Mouse (Mus musculus) limb, embryonic 11.5 days (tissue): Measurements from ENCODE around the gene Vwa7. TPM values are rescaled to one million over a fixed set of nuclear protein-coding genes. Genes with fewer than 3 reads are reported as not detected.

ENCODE experiments used
- ATAC-seq: fragments of 200-750 bp; cut with Nextera tagmentation; 2 replicates; pipeline ENCODE4 v1.8.0; 2017; ENCODE audit warnings: low read depth; ENCODE audit not compliant: insufficient number of reproducible peaks, low FRiP score, low TSS enrichment
- DNase-seq: peaks from one replicate; pipeline ENCODE4 v3.0.0-alpha.2; 2015; ENCODE audit warnings: low spot score
- H3K27ac ChIP-seq: fragments of 300-500 bp; sonication (generic); replicated peaks from 2 replicates; pipeline ENCODE4 v1.5.1; 2014; ENCODE audit warnings: low read depth, mild to moderate bottlenecking, low read length
- H3K27me3 ChIP-seq: fragments of 300-500 bp; sonication (generic); 2 replicates; pipeline ENCODE4 v1.6.1; 2014; ENCODE audit warnings: mild to moderate bottlenecking, low read length, mixed read lengths; ENCODE audit not compliant: control insufficient read depth, insufficient read depth
- H3K36me3 ChIP-seq: fragments of 300-500 bp; sonication (generic); 2 replicates; pipeline ENCODE4 v1.6.1; 2014; ENCODE audit warnings: mild to moderate bottlenecking, low read length, moderate library complexity, mixed read lengths; ENCODE audit not compliant: control insufficient read depth, insufficient read depth
- H3K4me1 ChIP-seq: fragments of 300-500 bp; sonication (generic); 2 replicates; pipeline ENCODE4 v1.6.1; 2014; ENCODE audit warnings: low read length, mixed read lengths; ENCODE audit not compliant: control insufficient read depth, insufficient read depth
- H3K4me2 ChIP-seq: fragments of 300-500 bp; sonication (generic); 2 replicates; pipeline ENCODE4 v1.6.1; 2014; ENCODE audit warnings: low read depth, mild to moderate bottlenecking, moderate library complexity; ENCODE audit not compliant: severe bottlenecking
- H3K4me3 ChIP-seq: fragments of 300-500 bp; sonication (generic); 2 replicates; pipeline ENCODE4 v1.5.1; 2014; ENCODE audit warnings: low read depth, low read length
- H3K9ac ChIP-seq: fragments of 300-500 bp; sonication (generic); 2 replicates; pipeline ENCODE4 v1.6.1; 2014; ENCODE audit warnings: mild to moderate bottlenecking, low read length
- H3K9me3 ChIP-seq: fragments of 300-500 bp; sonication (generic); 2 replicates; pipeline ENCODE4 v1.6.1; 2016; ENCODE audit warnings: low read length; ENCODE audit not compliant: control insufficient read depth
- whole genome bisulfite sequencing: fragments of 180-500 bp; shearing (Covaris S2); extraction: QIAGEN DNeasy Blood & Tissue Kit; methylation state at CpG from one replicate; pipeline ENCODE4 v1.1.7; 2014; 5-methylcytosine and 5-hydroxymethylcytosine counted together
- polyA plus RNA-seq: library from polyadenylated mRNA; unstranded; fragments of >200 nt; fragmentation: Nextera tagmentation; extraction: Ambion mirVana; gene quantifications from 2 replicates; pipeline ENCODE4 v1.2.1, GENCODE M21; 2014

The Vwa7 gene
- polyA plus RNA-seq, 1 experiment from 2014 or later: 0.07 TPM

DNA sequence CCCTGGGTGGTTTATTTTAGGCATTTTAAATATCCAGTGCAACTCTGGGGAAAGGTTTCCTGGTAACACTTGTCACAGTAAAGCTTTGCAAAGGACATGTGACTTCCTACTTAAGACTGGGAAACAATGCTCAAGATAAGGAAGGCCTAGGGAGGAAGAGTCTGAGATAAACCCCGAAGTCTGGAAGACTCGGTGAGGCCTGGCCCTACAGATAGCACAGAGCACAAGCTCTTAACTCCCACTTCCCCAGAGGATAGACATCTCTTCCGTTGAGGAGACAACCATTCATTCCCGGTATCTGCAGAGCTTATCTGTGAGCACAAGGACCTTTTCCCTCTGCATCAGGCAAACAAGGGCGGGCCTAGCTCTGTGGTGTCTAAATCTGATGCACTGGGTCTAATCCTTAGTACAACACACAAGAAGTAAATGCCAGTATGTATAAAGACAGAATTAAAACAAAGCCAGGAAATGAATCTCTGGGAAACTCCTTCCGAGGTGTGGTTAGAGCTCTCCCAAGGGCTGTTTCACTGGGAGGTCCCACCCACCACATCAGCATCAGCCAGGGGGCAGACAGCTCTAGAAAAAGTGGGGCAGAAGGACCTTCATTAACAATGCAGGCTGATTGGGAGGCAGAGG, 5.6 kb downstream of the Vwa7 start:
- Histone ChIP-seq H3K27ac (no peak overlapping the region), H3K4me2 (peak overlapping the region; percentile 22; the same call in 1 of the 2 replicates), H3K36me3 (no peaks in the 10 kb centered on the region), H3K9ac (no peak overlapping the region), H3K4me1 (0 out of 2 replicates have a peak, but pooled peaks cover 2% of the 10 kb centered on the region), H3K27me3 (no peaks in the 10 kb centered on the region), H3K9me3 (no peaks in the 10 kb centered on the region), H3K4me3 (no peak overlapping the region)
- DNase-seq: no peak
- no peak for ATAC-seq
- 70% methylated on average over 6 of the region's 6 CpGs for WGBS

DNA sequence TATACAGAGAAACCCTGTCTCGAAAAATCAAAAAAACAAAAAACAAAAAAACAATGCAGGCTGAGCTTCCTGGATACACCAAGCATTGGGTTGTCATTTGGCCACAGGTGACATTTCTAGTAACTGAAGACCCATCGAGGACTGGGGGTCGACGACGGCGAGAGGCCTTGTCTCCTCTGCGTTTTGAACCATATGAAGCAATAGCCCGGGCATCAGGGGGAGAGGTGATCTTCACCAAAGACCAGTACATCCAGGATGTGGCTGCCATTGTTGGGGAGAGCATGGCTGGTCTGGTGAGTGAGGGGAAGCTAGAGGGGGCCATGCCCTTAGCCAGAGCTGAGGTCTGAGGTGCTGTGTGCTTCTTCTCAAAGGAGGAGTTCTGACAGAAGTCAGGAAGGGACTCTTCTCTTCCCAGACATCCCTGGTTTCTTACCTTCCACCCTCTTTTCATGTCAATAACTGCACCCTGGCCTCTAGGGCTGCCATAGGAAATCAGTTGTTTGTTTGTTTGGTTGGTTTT, 6.2 kb downstream of the Vwa7 start:
- Histone ChIP-seq H3K4me2 (no peak overlapping the region), H3K27ac (no peak overlapping the region), H3K4me3 (no peak overlapping the region), H3K27me3 (no peaks in the 10 kb centered on the region), H3K36me3 (no peaks in the 10 kb centered on the region), H3K9me3 (no peaks in the 10 kb centered on the region), H3K9ac (no peak overlapping the region), H3K4me1 (peaks cover 6% of the 10 kb centered on the region)
- ATAC-seq (no peak), DNase-seq (no peak)
- 96% methylated on average over 8 of the region's 8 CpGs for WGBS

DNA sequence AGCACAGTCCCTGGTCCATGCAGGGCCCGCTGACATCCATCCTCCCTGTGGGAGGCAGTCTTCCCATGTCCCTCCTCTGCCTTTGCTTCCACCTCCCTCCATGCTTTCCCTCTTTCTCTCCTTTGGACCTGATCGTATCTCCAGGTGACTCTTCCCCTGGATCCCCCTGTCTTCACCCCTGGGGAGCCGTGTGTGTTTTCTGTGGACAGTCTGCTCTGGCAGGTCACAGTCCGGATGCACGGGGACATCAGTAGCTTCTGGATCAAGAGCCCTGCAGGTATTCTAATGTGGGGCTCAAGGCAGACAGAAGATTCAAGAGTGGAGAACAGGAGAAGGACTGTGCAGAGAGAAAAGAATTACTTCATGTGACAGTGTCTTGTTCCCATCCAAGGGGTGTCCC, 6.8 kb downstream of the Vwa7 start:
- peaks cover 6% of the 10 kb centered on the region for H3K4me1 ChIP-seq

DNA sequence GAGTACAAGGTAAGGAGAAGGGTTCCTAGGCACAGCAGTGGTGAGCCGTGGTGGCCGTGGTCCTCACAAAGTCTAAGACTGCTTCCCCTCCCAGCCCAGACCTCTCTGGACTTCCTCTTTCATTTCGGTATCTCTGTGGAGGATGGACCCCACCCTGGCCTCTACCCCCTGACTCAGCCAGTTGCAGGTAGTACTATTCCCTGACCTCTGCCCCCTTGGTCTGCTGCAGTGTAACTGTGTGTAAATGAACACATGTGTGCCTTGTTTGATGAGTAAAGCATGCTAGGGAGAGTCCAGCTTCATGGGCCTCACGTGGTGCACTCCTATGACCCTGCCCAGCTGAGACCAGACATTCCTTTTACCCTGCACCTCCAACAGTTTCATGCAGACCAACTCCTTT, 7.4 kb downstream of the Vwa7 start:
- Histone ChIP-seq H3K9me3 (no peaks in the 10 kb centered on the region), H3K27ac (no peak overlapping the region), H3K36me3 (no peaks in the 10 kb centered on the region), H3K27me3 (no peaks in the 10 kb centered on the region), H3K4me1 (peaks cover 6% of the 10 kb centered on the region), H3K4me3 (no peak overlapping the region), H3K9ac (no peak overlapping the region), H3K4me2 (no peak overlapping the region)
- ATAC-seq: no peak
- DNase-seq: no peak
- WGBS: 70% methylated on average over 4 of the region's 4 CpGs

More for the DNA sequence above, 6.8 kb downstream of the Vwa7 start:
- H3K4me2 ChIP-seq: no peak overlapping the region
- WGBS: 81% methylated on average over 5 of the region's 5 CpGs
- no peaks in the 10 kb centered on the region for H3K9me3 ChIP-seq
- ATAC-seq (no peak), DNase-seq (no peak)
- no peaks in the 10 kb centered on the region for H3K36me3 ChIP-seq
- no peak overlapping the region for H3K4me3 ChIP-seq
- H3K27ac ChIP-seq: no peak overlapping the region
- no peaks in the 10 kb centered on the region for H3K27me3 ChIP-seq
- H3K9ac ChIP-seq: no peak overlapping the region

DNA sequence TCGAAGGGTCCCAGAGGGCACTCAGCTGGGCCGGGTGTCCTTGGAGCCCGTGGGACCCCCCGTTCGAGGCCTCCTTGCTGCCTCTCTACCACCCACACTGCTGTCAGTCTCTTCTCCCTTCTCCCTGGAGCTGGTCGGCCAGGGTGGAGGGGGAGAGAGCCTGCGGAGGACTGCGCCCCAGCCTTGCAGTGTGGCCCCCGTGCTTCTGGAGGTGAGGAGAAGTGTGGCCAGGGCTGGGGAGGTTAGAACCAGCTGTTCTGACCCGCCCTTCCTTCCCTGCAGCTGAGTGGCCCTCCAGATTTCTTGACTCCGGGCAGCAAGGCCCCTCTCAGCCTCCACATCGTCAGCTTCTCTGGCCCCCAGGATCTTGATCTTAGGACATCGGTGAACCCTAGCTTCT, 7.9 kb downstream of the Vwa7 start:
- H3K4me3 ChIP-seq: no peak overlapping the region
- H3K4me2 ChIP-seq: no peak overlapping the region
- 67% methylated on average over 13 of the region's 13 CpGs for WGBS
- no peaks in the 10 kb centered on the region for H3K27me3 ChIP-seq
- ATAC-seq (no peak), DNase-seq (no peak)
- H3K27ac ChIP-seq: no peak overlapping the region
- no peaks in the 10 kb centered on the region for H3K9me3 ChIP-seq
- H3K36me3 ChIP-seq: no peaks in the 10 kb centered on the region
- H3K4me1 ChIP-seq: peaks cover 6% of the 10 kb centered on the region
- H3K9ac ChIP-seq: no peak overlapping the region

DNA sequence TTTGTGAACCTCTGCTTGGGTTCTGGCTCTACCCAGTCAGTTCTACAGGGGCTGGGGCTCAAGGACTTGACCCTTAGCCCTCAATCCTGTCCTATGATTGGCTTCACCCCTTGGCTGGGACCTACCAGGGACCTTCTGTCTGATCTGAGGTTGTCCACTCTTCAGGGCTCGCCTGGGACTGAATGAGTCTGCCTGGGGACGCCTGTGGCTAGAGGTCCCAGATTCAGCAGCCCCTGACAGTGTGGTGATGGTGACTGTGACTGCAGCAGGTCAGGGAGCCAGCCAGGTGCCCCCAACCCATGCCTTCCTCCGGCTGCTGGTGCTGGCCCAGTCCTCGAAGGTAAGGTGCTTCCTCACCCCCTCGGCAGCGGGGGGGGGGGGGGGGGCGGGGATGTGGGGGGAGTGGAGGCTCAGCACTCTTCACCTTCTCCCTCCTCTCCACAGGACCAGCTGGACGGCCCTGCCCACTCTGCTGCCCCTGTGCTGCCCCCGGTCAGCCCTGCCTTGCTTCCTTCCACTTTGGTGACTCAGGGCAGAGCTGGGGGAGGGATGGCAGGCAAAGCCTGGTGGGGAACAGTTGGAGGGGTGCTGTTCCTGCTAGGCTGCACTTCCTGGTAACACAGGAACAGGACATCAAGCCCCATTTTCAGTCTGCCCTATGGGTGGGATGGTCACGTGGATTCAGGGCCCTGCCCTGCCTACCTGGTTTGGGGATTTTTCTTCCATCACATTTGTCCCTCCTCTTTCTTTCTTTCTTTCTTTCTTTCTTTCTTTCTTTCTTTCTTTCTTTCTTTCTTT, 8.5 kb downstream of the Vwa7 start:
- Histone ChIP-seq H3K9me3 (no peaks in the 10 kb centered on the region), H3K4me1 (peaks cover 10% of the 10 kb centered on the region), H3K9ac (no peak overlapping the region), H3K27ac (no peak overlapping the region), H3K27me3 (no peaks in the 10 kb centered on the region), H3K4me3 (no peak overlapping the region), H3K36me3 (no peaks in the 10 kb centered on the region), H3K4me2 (no peak overlapping the region)
- WGBS: 68% methylated on average over 6 of the region's 10 CpGs
- DNase-seq: no peak
- ATAC-seq: no peak

DNA sequence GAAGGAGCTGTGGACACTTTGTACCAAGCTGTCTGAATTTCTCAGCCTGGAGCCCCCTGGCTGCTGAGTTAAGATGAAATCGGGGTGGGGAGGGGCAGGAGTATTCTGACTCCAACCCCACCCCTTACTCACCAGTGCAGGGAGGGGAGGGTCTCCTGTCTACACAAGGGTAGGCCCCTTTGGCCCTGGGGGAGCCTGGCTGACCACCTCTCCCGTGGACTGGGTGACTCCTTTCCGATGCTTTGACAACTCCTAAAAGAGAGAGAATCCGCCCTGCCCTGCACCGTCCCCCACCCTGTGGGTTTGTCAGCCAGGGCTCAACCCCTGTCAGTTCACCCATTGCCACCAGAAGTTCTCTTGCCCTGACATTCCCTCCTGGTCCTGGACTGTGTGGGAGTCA, 9.8 kb downstream of the Vwa7 start:
- no peak overlapping the region; the same call in 1 of the 2 replicates for H3K9ac ChIP-seq
- H3K27ac ChIP-seq: no peak overlapping the region

DNA sequence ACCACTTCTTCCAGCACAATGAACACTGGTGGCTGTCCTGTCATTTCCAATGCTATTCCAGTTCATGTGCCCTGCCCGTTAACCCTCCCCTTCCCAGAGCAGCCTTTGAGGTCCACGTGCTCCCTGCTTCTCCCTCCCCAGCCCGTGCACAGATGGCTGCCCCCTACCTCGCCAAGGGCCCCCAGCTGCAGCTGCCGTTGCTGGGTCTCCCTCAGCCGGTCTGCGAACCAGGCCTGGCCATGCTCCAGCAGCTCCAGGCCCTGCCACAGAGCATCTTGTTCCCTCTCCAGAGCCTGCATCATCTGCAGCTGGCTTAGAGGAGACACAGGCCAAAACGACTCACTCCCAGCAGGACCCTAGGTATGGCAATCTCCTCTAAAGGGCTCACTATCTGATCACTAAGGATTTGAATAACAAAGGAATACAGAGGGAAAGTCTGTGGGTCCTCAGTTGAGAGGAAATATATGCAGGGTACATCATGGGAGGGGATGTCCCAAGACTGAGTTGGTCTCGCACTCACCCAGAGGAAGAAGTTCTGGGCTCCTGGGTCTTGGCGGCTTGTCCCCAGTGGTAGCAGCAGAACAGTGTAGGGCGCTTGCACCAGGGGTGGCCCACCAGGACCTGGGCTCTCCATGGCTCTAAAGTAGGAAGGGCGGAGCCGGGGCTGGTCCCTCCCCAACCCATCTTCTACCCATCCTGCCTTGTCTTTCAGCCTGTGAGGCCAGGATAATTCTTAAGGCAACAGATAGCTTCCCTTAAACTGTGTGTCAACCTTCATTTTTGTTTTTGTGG, 11.1 kb downstream of the Vwa7 start, which contains the start of gene Sapcd1:
Gene Sapcd1, minus strand, starts transcription at position 740 of the 792 bp plus-strand sequence.
- peaks cover 8% of the 10 kb centered on the region for H3K4me1 ChIP-seq
- no peaks in the 10 kb centered on the region for H3K36me3 ChIP-seq
- no peak within 1 kb of the TSS for H3K4me2 ChIP-seq
- H3K27ac ChIP-seq: no peak within 1 kb of the TSS
- ATAC-seq (peak; percentile 42; the same call in 1 of the 2 replicates), DNase-seq (peak; percentile 43)
- H3K27me3 ChIP-seq: no peaks in the 10 kb centered on the region
- no peaks in the 10 kb centered on the region for H3K9me3 ChIP-seq
- peak within 1 kb of the TSS; percentile 45; the same call in 1 of the 2 replicates for H3K9ac ChIP-seq
- 37% methylated on average over 13 of the region's 13 CpGs for WGBS
- no peak within 1 kb of the TSS for H3K4me3 ChIP-seq

More for the DNA sequence above, 9.8 kb downstream of the Vwa7 start:
- ATAC-seq (no peak), DNase-seq (no peak)
- Histone ChIP-seq H3K4me3 (no peak overlapping the region), H3K9me3 (no peaks in the 10 kb centered on the region), H3K27me3 (no peaks in the 10 kb centered on the region), H3K36me3 (no peaks in the 10 kb centered on the region), H3K4me1 (peaks cover 10% of the 10 kb centered on the region), H3K4me2 (no peak overlapping the region)
- 84% methylated on average over 5 of the region's 5 CpGs for WGBS
